Mouse (Mus musculus) adrenal gland, postnatal 36 days (tissue): ENCODE results near the gene Eras. TPM values are rescaled to one million over a fixed set of nuclear protein-coding genes. Genes with fewer than 3 reads are reported as not detected.
"Not testable (repeated sequence)": the region's sequence is repeated elsewhere in the genome, so short reads cannot be mapped to it uniquely, and the experiment has no call there.

ENCODE experiments used
- DNase-seq, 2 experiments: peaks; one replicate each; pipeline ENCODE4 v3.0.0; 2021; ENCODE audit warnings: mixed read lengths in 1 of 2
- long read RNA-seq, 2 experiments: library from polyadenylated mRNA; stranded (forward); transcript quantifications; one replicate each; pipeline ENCODE4 v2.0.0; 2021; ENCODE audit warnings: borderline sequencing depth in 2 of 2
- total RNA-seq, 2 experiments: library from RNA; stranded (reverse); gene quantifications; 2 replicates each; pipeline ENCODE4 v1.2.3; 2021

Gene Eras
- not detected for total RNA-seq
- long read RNA-seq, experiment 1 = 0 reads
- long read RNA-seq, experiment 2 = 0 reads

DNA sequence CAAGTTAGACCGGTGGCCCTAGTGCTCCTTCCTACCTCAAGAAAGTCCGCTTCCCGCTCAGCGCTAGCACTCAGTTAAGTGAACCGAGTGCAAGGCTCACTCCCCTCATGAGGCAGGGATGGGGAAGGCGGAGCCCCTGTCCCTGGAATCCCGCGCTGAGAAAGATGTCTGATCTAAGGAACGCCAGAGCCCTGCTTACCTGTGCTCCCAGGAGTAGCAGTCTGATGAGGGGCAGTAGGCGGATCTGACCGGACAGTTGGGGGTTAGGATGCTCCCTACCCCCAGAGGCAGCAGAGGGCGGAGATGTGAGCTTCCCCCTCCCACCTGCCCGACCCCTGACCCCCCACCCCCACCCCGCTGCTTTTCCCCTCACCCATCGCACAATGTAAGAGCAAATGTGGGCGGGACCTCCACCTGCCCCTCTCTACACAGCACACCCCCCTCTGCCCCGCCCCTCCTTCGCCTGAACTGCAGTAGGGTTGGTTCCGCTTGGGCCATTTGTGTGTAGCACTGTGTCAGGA is at the start of gene Eras:
TSS of gene Eras (minus strand) at position 338 of the 521 bp plus-strand sequence.
- no peak for DNase-seq

GRCm38 (mm10) chrX:7977892-7978291 is 49.5 kb upstream of the Eras start, which contains the start of gene Gata1:
Gata1 (minus strand) TSS chrX:7978071.
- no peak for DNase-seq

- no peak for DNase-seq
Measured at GRCm38 (mm10) chrX:7971292-7971691, 42.9 kb upstream of the Eras start.

DNA sequence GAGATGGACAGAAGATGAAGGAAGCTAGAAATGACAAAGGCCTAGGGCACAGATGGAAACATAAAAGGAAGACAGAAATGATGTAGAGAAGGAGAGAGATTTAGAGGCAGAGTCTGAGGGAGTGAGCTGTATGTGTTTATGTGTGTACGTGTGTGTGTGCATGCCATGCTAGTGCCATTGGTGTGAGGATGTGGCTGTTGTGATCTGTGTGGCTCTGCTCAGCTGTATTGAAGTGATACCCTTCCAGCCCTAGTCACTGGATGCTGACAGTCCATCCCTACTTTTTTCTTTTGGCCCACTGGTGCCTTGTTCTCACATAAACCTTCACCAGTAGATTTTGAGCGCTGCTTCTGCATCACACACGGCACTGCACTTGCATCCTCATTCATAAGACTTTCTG is 40.5 kb upstream of the Eras start:
- DNase-seq = no peak

DNA sequence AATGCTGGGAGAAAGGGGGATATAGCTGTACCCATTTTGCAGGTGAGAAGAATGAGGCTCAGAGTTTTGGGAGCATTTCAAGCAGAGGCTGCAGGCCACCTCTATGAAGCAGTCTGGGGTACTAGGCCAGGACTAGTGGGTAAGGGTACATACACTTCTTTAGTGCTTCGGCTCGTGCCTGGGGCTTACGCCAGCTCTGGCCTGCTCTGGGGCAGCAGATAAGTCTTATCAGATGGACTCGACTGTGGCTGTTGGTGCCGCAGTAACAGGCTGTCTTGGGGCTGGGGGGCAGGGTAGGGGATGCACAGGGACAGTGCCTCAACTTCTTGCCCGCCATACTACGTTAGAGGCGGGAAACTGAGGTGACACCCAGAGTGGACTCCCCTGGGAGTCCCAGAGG is 39.8 kb upstream of the Eras start:
- DNase-seq = no peak

- no peak for DNase-seq
Measured at GRCm38 (mm10) chrX:7967596-7968201, 39.3 kb upstream of the Eras start.

- no peak for DNase-seq
Measured at GRCm38 (mm10) chrX:7966161-7966560, 37.8 kb upstream of the Eras start.

GRCm38 (mm10) chrX:7963829-7964626 is 35.6 kb upstream of the Eras start:
- DNase-seq = no peak

- DNase-seq = no peak
Measured at GRCm38 (mm10) chrX:7958868-7959267, 30.5 kb upstream of the Eras start.

GRCm38 (mm10) chrX:7950091-7950490 is 21.7 kb upstream of the Eras start:
- peak; percentile 28 to 30 for DNase-seq

DNA sequence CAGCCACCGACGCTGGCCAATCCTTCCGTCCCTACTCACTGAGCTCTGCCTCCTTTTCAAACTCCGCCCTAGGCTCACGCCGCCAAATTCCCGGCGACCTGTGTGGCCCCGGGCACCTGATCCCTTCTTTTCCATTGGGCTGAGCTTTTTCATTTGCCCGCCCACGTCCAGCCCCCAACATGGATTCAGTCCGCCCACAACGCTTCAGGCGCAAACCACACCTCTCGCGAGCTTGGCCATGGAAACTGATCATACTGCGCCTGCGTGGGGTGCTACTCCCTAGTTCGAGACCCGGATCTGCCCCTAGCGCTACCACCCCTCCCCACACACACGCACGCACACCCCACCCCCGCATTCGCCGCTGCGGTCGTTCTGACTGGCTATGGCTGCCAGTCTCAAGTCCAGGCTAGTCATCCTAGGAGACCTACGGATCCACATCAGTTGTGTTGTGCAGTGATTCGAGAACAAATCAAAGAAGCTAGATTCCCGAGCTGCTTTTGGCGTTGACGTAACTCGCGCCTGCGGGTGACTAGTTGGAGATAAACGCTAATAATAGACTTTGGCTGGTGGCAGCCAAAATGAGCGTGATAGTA is 19.6 kb upstream of the Eras start:
- DNase-seq = peak; percentile 93

DNA sequence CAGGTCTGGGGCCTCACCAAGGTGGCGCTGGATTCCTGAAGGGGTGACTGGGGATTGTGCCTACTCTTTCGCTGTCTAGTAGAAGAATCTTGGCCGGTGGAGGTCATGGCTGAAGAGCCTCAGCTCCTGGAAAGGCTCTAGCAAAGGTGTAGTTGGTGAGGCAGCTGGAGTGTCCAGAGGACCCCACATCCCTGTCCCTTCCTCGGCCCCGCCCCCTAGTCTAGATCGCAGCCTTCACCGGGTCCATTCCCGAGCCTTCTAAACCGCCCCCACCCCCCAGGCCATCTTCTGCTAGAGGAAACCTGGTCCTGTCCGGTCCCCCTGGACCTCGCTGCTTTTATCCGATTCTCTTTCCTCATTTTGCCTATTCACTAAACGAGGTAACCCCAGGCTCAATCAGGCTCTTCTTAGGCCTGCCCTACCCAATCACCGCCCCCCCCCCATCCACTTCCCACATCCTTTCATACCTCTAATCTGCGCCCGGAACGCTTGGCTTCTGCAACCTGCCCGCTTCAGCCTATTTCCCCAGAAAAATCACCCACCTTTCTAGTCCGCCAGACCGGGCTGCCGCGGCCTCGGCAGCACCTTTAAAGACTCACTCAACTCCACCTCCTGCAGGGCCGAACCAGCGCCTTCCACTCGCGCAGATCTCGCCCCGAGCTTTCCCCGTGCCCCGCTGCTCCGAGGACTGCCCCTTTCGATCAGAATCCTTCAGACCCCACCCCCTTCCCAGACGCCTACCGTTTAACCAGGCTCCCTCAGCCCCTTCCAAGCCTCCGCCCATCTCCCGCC is 18.9 kb upstream of the Eras start, which contains the start of gene Hdac6:
TSS of gene Hdac6 (minus strand) at position 782 of the 792 bp plus-strand sequence.
- DNase-seq = peak in 1 of 2 experiments; percentile 14

DNA sequence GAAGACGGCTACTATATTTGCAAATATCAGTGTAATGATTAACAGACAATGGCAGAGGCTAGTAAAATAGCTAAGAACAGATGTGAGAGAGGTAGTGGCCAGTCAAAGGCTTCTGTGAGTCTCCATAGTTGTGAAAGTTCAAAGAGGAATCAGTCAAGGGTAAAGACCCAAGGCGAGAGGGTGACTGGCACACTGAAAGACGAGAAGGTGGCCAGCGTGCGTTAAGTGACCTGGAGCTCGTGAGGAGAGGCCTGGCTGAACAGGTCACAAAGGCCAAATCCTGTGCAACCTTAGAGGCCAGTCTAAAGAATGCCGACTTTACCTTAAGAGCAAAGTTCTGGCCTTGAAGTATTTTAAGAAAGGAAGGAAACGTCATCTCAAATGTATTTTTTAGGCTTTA is 17.2 kb upstream of the Eras start:
- no peak for DNase-seq

GRCm38 (mm10) chrX:7937667-7938066 is 9.3 kb upstream of the Eras start:
- DNase-seq = no peak

DNA sequence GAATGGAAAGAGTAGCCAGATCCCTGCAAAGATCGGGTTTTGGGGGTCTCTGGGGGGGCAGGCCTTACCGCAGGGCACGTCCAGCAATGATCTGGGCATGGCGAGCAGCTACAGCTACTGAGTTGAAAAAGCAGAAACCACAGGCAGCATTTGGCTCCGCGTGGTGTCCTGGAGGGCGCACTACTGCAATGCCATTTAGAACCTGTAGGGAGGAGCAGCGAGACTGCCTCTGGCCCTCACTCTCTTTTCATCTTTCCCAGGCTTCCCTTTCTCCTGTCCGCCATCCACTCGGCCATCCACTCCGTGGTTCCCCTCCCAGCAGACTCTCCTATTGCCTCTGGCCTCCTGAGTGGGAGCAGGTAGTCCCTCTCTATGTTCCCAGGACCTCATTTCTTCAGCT is 8.5 kb upstream of the Eras start:
- no peak for DNase-seq

GRCm38 (mm10) chrX:7927116-7927515 is 1.3 kb downstream of the Eras start:
- no peak for DNase-seq

DNA sequence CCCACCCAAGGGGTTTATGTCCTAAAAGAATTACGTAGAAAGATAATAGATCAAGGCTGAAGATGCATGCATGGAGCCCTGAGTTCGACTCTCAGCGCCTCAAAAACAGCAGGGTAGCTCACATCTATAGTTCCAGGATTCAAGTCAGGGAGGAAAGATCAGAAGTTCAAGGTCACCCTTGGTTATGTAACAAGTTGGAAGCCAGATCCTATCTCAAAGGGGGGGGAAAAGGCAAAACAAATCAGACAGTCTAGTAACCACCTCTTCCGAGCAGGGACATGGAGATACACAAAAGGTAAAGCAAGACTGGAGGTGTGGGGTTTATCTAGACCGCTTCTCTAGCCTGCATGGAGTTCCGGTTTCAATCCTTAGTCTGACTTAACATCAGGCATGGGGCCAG is 2.1 kb downstream of the Eras start:
- DNase-seq = no peak

DNA sequence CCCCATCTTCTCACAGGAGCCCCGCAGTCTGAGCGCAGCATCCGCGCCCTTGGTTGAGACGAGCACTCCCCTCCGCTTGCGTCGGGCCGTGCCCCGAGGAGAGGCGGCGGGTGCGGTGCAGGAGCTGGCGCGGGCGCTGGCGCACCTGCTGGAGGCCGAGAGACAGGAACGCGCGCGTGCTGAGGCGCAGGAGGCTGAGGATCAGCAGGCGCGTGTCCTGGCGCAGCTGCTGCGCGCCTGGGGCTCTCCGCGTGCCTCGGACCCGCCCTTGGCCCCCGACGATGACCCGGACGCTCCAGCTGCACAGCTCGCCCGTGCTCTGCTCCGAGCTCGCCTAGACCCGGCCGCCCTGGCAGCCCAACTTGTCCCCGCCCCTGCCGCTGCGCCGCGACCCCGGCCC is 6.4 kb downstream of the Eras start:
- DNase-seq = peak in 1 of 2 experiments; percentile 19

- peak in 1 of 2 experiments; percentile 17 for DNase-seq
Measured at GRCm38 (mm10) chrX:7919601-7920383, 8.6 kb downstream of the Eras start, which contains the start of gene Pcsk1n. Pcsk1n (plus strand) TSS chrX:7919822.

GRCm38 (mm10) chrX:7917960-7918359 is 10.4 kb downstream of the Eras start:
- not testable (repeated sequence) for DNase-seq

- DNase-seq = peak; percentile 44 to 46
Measured at GRCm38 (mm10) chrX:7915669-7916068, 12.7 kb downstream of the Eras start.
